ENCODE assay signal across 7 mouse cellular contexts in genomic region chr11:68967337-68968282, GRCm38 (mm10). TPM values are rescaled to one million over a fixed set of nuclear protein-coding genes. Genes with fewer than 3 reads are reported as not detected.
DNase-seq lines count a peak whose midpoint lies in the region; ATAC-seq and TF ChIP-seq lines count a peak whose summit lies in the region.

Slc25a35 (plus strand) TSS chr11:68968131.

- peak; percentile 91 for ATAC-seq in intestine, postnatal 0 days
- peak; percentile 96 for ATAC-seq in midbrain, embryonic 12.5 days (ENCODE audit: low FRiP score, low read depth)

- H3K4me1 ChIP-seq in embryonic facial prominence, embryonic 10.5 days: peaks cover 25% of the 10 kb centered on the region
- no peaks in the 10 kb centered on the region for H3K4me1 ChIP-seq in intestine, postnatal 0 days (replicated peaks; ENCODE audit: control insufficient read depth, insufficient read depth, low read length)
- H3K4me1 ChIP-seq in midbrain, embryonic 12.5 days: peaks cover 11% of the 10 kb centered on the region
- H3K4me1 ChIP-seq in small intestine, adult 2 months (ENCODE audit: control insufficient read depth, insufficient read depth, insufficient read length, low read length): peaks cover 9% of the 10 kb centered on the region

- peaks cover 9% of the 10 kb centered on the region for H3K27me3 ChIP-seq in embryonic facial prominence, embryonic 10.5 days (replicated peaks; ENCODE audit: low read depth, poor library complexity, severe bottlenecking)
- no peaks in the 10 kb centered on the region for H3K27me3 ChIP-seq in intestine, postnatal 0 days (replicated peaks; ENCODE audit: control insufficient read depth, insufficient read depth, low read length)
- H3K27me3 ChIP-seq in midbrain, embryonic 12.5 days: peaks cover 22% of the 10 kb centered on the region; the same call in 1 of the 2 replicates
- no peaks in the 10 kb centered on the region for H3K27me3 ChIP-seq in small intestine, adult 2 months (ENCODE audit: control insufficient read depth, insufficient read depth, low read length)

- peak within 1 kb of the TSS; percentile 34; the same call in 1 of the 2 replicates for H3K9ac ChIP-seq in intestine, postnatal 0 days (ENCODE audit: low read depth, low read length)
- peak within 1 kb of the TSS; percentile 59 for H3K9ac ChIP-seq in midbrain, embryonic 12.5 days (replicated peaks)

- H3K27ac ChIP-seq in embryonic facial prominence, embryonic 10.5 days (replicated peaks): peak within 1 kb of the TSS; percentile 79
- H3K27ac ChIP-seq in intestine, postnatal 0 days (ENCODE audit: low read depth, low read length): no peak within 1 kb of the TSS
- H3K27ac ChIP-seq in midbrain, embryonic 12.5 days (replicated peaks): peak within 1 kb of the TSS; percentile 47; the same call in 1 of the 2 replicates
- peak within 1 kb of the TSS; percentile 24 for H3K27ac ChIP-seq in small intestine, adult 2 months (ENCODE audit: insufficient read depth, low read depth, low read length)

- H3K4me2 ChIP-seq in intestine, postnatal 0 days (replicated peaks; ENCODE audit: low read depth): peak within 1 kb of the TSS; percentile 95
- H3K4me2 ChIP-seq in midbrain, embryonic 12.5 days (replicated peaks): peak within 1 kb of the TSS; percentile 75

- no peaks in the 10 kb centered on the region; the same call in 1 of the 2 replicates for H3K36me3 ChIP-seq in embryonic facial prominence, embryonic 10.5 days (replicated peaks)
- H3K36me3 ChIP-seq in intestine, postnatal 0 days (ENCODE audit: control insufficient read depth, insufficient read depth): no peaks in the 10 kb centered on the region
- no peaks in the 10 kb centered on the region for H3K36me3 ChIP-seq in midbrain, embryonic 12.5 days
- H3K36me3 ChIP-seq in small intestine, adult 2 months (ENCODE audit: control insufficient read depth, insufficient read depth, low read length): no peaks in the 10 kb centered on the region

- under 1% methylated on average over 50 of the region's 50 CpGs for WGBS in embryonic facial prominence, embryonic 10.5 days
- under 1% methylated on average over 50 of the region's 50 CpGs for WGBS in intestine, postnatal 0 days
- 1% methylated on average over 50 of the region's 50 CpGs for WGBS in midbrain, embryonic 12.5 days
- under 1% methylated on average over 50 of the region's 50 CpGs for WGBS in small intestine, adult 2 months

- H3K4me3 ChIP-seq in embryonic facial prominence, embryonic 10.5 days: peak within 1 kb of the TSS; percentile 75
- peak within 1 kb of the TSS; percentile 52 for H3K4me3 ChIP-seq in intestine, postnatal 0 days (ENCODE audit: low read depth, low read length)
- H3K4me3 ChIP-seq in midbrain, embryonic 12.5 days: peak within 1 kb of the TSS; percentile 54
- H3K4me3 ChIP-seq in small intestine, adult 2 months (ENCODE audit: low read depth, low read length): peak within 1 kb of the TSS; percentile 69

- DNase-seq in adrenal gland, postnatal 10 days: peak; percentile 95
- DNase-seq in embryonic facial prominence, embryonic 10.5 days (ENCODE audit: low spot score): peak; percentile 93
- DNase-seq in gonadal fat pad, adult 2 months (ENCODE audit: low read depth): peak; percentile 87
- DNase-seq in left cerebral cortex, postnatal 4 days: peak; percentile 90

- intact Hi-C loops in left cerebral cortex, postnatal 4 days (cut with DNase I): no loop called here

- no peak; the same call in 1 of the 2 replicates for TF ChIP-seq POLR2A in small intestine, adult 2 months (IDR thresholded peaks at IDR 0.05; ENCODE audit: low read depth, low read length)

- peak; percentile 41; the same call in 1 of the 2 replicates for TF ChIP-seq CTCF in intestine, postnatal 0 days (IDR thresholded peaks at IDR 0.05; ENCODE audit: low read depth)
- TF ChIP-seq CTCF in small intestine, adult 2 months (IDR thresholded peaks at IDR 0.05; ENCODE audit: extremely low read depth, insufficient read length, insufficient replicate concordance, low read depth, low read length): no peak

- H3K9me3 ChIP-seq in embryonic facial prominence, embryonic 10.5 days: no peaks in the 10 kb centered on the region
- no peaks in the 10 kb centered on the region for H3K9me3 ChIP-seq in intestine, postnatal 0 days (ENCODE audit: control insufficient read depth)
- no peaks in the 10 kb centered on the region for H3K9me3 ChIP-seq in midbrain, embryonic 12.5 days

RNA-seq across cellular contexts. Expression of gene Slc25a35, which starts in this region (rescaled TPM):
- total RNA-seq in adrenal gland, postnatal 10 days (2021): 10 to 100 TPM; 28.5 to 32.9 TPM
- polyA plus RNA-seq in embryonic facial prominence, embryonic 10.5 days (2016; fragmentation: Nextera tagmentation; extraction: Ambion mirVana): 2.4 and 2.7 TPM in 2 replicates
- polyA plus RNA-seq in gonadal fat pad, adult 2 months (2012; rRNA removed): 69.9 and 77.5 TPM in 2 replicates
- polyA plus RNA-seq in intestine, postnatal 0 days (2015; fragmentation: Nextera tagmentation; extraction: Ambion mirVana): 1.9 and 2.3 TPM in 2 replicates
- 1 to 10 TPM; 1.1 to 2.0 TPM for total RNA-seq in left cerebral cortex, postnatal 4 days (2021)
- 1.7 and 1.9 TPM in 2 replicates for polyA plus RNA-seq in midbrain, embryonic 12.5 days (2016; fragmentation: Nextera tagmentation; extraction: Ambion mirVana)
- polyA plus RNA-seq in small intestine, adult 2 months (2012; rRNA removed): 13.7 and 21.5 TPM in 2 replicates

Comparison
In these comparisons a context has a peak if more than half of its experiments do, and no peak if none do; other contexts are left out.
1. RNA of gene Slc25a35 (total RNA-seq): 28.5 to 32.9 TPM in adrenal gland, postnatal 10 days; 1.1 to 2.0 TPM in left cerebral cortex, postnatal 4 days; every median in the first group is over 4 times any median in the second.
2. Peak in every context shown above with its lines, with median percentiles within 50 percentile points of each other: DNase-seq and H3K4me3 ChIP-seq.